In genomic region chr5:9043582-9044267, GRCm38 (mm10) we compare ENCODE assay signal across 15 mouse cellular contexts. TPM values are rescaled to one million over a fixed set of nuclear protein-coding genes. Genes with fewer than 3 reads are reported as not detected.
DNase-seq lines count a peak whose midpoint lies in the region; ATAC-seq lines count a peak whose summit lies in the region.
"Had no signal": no experiment of that assay in that cellular context is flagged by ENCODE, and none has a peak within 500 bp of the region (broad histone marks: within the 10 kb centered on the region; RNA-seq: fewer than 3 reads in every experiment).

No protein-coding gene starts in this region.

- H3K9ac ChIP-seq in hindbrain, embryonic 11.5 days (ENCODE audit: low read depth, low read length): no peak overlapping the region
- H3K9ac ChIP-seq in hindbrain, embryonic 12.5 days: no peak overlapping the region
- H3K9ac ChIP-seq in midbrain, embryonic 11.5 days (ENCODE audit: low read length): no peak overlapping the region
- H3K9ac ChIP-seq in midbrain, embryonic 16.5 days (ENCODE audit: low read depth, low read length): no peak overlapping the region

- H3K9me3 ChIP-seq in hindbrain, embryonic 11.5 days (ENCODE audit: control insufficient read depth, low read length): no peaks in the 10 kb centered on the region
- no peaks in the 10 kb centered on the region for H3K9me3 ChIP-seq in hindbrain, embryonic 12.5 days (replicated peaks)
- no peaks in the 10 kb centered on the region for H3K9me3 ChIP-seq in midbrain, embryonic 11.5 days (ENCODE audit: control insufficient read depth, low read length)
- H3K9me3 ChIP-seq in midbrain, embryonic 16.5 days (replicated peaks; ENCODE audit: control insufficient read depth, low read length, poor library complexity, severe bottlenecking): no peaks in the 10 kb centered on the region

- WGBS in hindbrain, embryonic 11.5 days: 79% methylated on average over 8 of the region's 8 CpGs
- WGBS in hindbrain, embryonic 12.5 days: 71% methylated on average over 8 of the region's 8 CpGs
- 78% methylated on average over 8 of the region's 8 CpGs for WGBS in midbrain, embryonic 11.5 days
- 62% methylated on average over 8 of the region's 8 CpGs for WGBS in midbrain, embryonic 16.5 days

- no peaks in the 10 kb centered on the region for H3K27me3 ChIP-seq in hindbrain, embryonic 11.5 days (ENCODE audit: control insufficient read depth, insufficient read depth, low read length)
- no peaks in the 10 kb centered on the region for H3K27me3 ChIP-seq in hindbrain, embryonic 12.5 days
- H3K27me3 ChIP-seq in midbrain, embryonic 11.5 days (ENCODE audit: control insufficient read depth, insufficient read depth, low read length): no peaks in the 10 kb centered on the region
- H3K27me3 ChIP-seq in midbrain, embryonic 16.5 days (ENCODE audit: control insufficient read depth, insufficient read depth, low read depth, low read length): no peaks in the 10 kb centered on the region

- no peaks in the 10 kb centered on the region for H3K36me3 ChIP-seq in hindbrain, embryonic 11.5 days (ENCODE audit: control insufficient read depth, insufficient read depth, low read length)
- no peaks in the 10 kb centered on the region for H3K36me3 ChIP-seq in hindbrain, embryonic 12.5 days
- H3K36me3 ChIP-seq in midbrain, embryonic 11.5 days (ENCODE audit: control insufficient read depth, insufficient read depth, low read length): no peaks in the 10 kb centered on the region
- H3K36me3 ChIP-seq in midbrain, embryonic 16.5 days (ENCODE audit: control insufficient read depth, insufficient read depth, low read length): no peaks in the 10 kb centered on the region

- H3K4me1 ChIP-seq in hindbrain, embryonic 11.5 days (replicated peaks; ENCODE audit: control insufficient read depth, insufficient read depth, low read length): no peaks in the 10 kb centered on the region; the same call in 1 of the 2 replicates
- peaks cover 4% of the 10 kb centered on the region for H3K4me1 ChIP-seq in hindbrain, embryonic 12.5 days
- H3K4me1 ChIP-seq in midbrain, embryonic 11.5 days (ENCODE audit: control insufficient read depth, insufficient read depth, low read length): 0 out of 2 replicates have a peak, but pooled peaks cover 3% of the 10 kb centered on the region
- 0 out of 2 replicates have a peak, but pooled peaks cover 2% of the 10 kb centered on the region for H3K4me1 ChIP-seq in midbrain, embryonic 16.5 days (ENCODE audit: control insufficient read depth, insufficient read depth, low read length)

- no peak overlapping the region for H3K27ac ChIP-seq in hindbrain, embryonic 11.5 days (ENCODE audit: low read depth, low read length)
- H3K27ac ChIP-seq in hindbrain, embryonic 12.5 days: no peak overlapping the region
- no peak overlapping the region for H3K27ac ChIP-seq in midbrain, embryonic 11.5 days (ENCODE audit: low read depth, low read length)
- no peak overlapping the region for H3K27ac ChIP-seq in midbrain, embryonic 16.5 days (ENCODE audit: low read length)

- H3K4me2 ChIP-seq in hindbrain, embryonic 11.5 days (replicated peaks; ENCODE audit: low read depth, low read length): no peak overlapping the region
- no peak overlapping the region for H3K4me2 ChIP-seq in hindbrain, embryonic 12.5 days (replicated peaks)
- H3K4me2 ChIP-seq in midbrain, embryonic 11.5 days: no peak overlapping the region
- no peak overlapping the region for H3K4me2 ChIP-seq in midbrain, embryonic 16.5 days (ENCODE audit: low read length)

- no peak overlapping the region for H3K4me3 ChIP-seq in hindbrain, embryonic 11.5 days (ENCODE audit: low read depth, low read length)
- no peak overlapping the region for H3K4me3 ChIP-seq in hindbrain, embryonic 12.5 days
- no peak overlapping the region for H3K4me3 ChIP-seq in midbrain, embryonic 11.5 days (ENCODE audit: low read depth, low read length)
- H3K4me3 ChIP-seq in midbrain, embryonic 16.5 days (ENCODE audit: low read depth, low read length): no peak overlapping the region

- DNase-seq in hindbrain, embryonic 11.5 days (ENCODE audit: low spot score): no peak
- peak; percentile 64 for DNase-seq in midbrain, embryonic 11.5 days (ENCODE audit: low spot score, missing footprints)
- peak; percentile 66 for DNase-seq in Muller cell, postnatal 12 days (ENCODE audit: inconsistent ontology term)
- peak; percentile 87 for DNase-seq in retina, embryonic 14.5 days (ENCODE audit: low spot score)
- DNase-seq in thymus, postnatal 0 days (ENCODE audit: low spot score): no peak
- DNase-seq in thymus, adult 18-20 months: no peak
- DNase-seq: adrenal gland, postnatal 10 days; cerebellum, adult 8-10 months; gastrocnemius, postnatal 25 days; kidney, adult 11 months; kidney, postnatal 4 days; lung, adult 2 months; lung, postnatal 4 days had no signal

- peak; percentile 39; the same call in 1 of the 2 replicates for ATAC-seq in hindbrain, embryonic 11.5 days (ENCODE audit: low FRiP score)
- no peak for ATAC-seq in hindbrain, embryonic 12.5 days (ENCODE audit: low FRiP score)
- ATAC-seq in midbrain, embryonic 11.5 days (ENCODE audit: low FRiP score): peak; percentile 39; the same call in 1 of the 2 replicates
- no peak for ATAC-seq in midbrain, embryonic 16.5 days

RNA-seq across cellular contexts. Expression of gene Crot, which starts 46.6 kb away (rescaled TPM):
- polyA plus RNA-seq in hindbrain, embryonic 11.5 days (2014; fragmentation: Nextera tagmentation; extraction: Ambion mirVana): 32.3 and 33.6 TPM in 2 replicates
- polyA plus RNA-seq in hindbrain, embryonic 12.5 days (2016; fragmentation: Nextera tagmentation; extraction: Ambion mirVana): 31.4 and 34.2 TPM in 2 replicates
- polyA plus RNA-seq in midbrain, embryonic 11.5 days (2014; fragmentation: Nextera tagmentation; extraction: Ambion mirVana): 29.1 and 31.7 TPM in 2 replicates
- 15.3 and 18.1 TPM in 2 replicates for polyA plus RNA-seq in midbrain, embryonic 16.5 days (2015; fragmentation: Nextera tagmentation; extraction: Ambion mirVana)
- 41.6 and 43.4 TPM in 2 replicates for polyA plus RNA-seq in thymus, postnatal 0 days (2015; fragmentation: Nextera tagmentation; extraction: Ambion mirVana)

RNA-seq across cellular contexts. Expression of gene Tmem243, which starts 56.7 kb away (rescaled TPM):
- polyA plus RNA-seq in hindbrain, embryonic 11.5 days (2014; fragmentation: Nextera tagmentation; extraction: Ambion mirVana): 21.2 and 23.9 TPM in 2 replicates
- polyA plus RNA-seq in hindbrain, embryonic 12.5 days (2016; fragmentation: Nextera tagmentation; extraction: Ambion mirVana): 18.6 and 22.0 TPM in 2 replicates
- 23.6 and 23.8 TPM in 2 replicates for polyA plus RNA-seq in midbrain, embryonic 11.5 days (2014; fragmentation: Nextera tagmentation; extraction: Ambion mirVana)
- polyA plus RNA-seq in midbrain, embryonic 16.5 days (2015; fragmentation: Nextera tagmentation; extraction: Ambion mirVana): 9.4 and 9.7 TPM in 2 replicates
- polyA plus RNA-seq in thymus, postnatal 0 days (2015; fragmentation: Nextera tagmentation; extraction: Ambion mirVana): 21.3 and 27.5 TPM in 2 replicates

Comparison
In these comparisons a context has a peak if more than half of its experiments do, and no peak if none do; other contexts are left out.
1. ATAC-seq: peak in hindbrain, embryonic 11.5 days (single experiment) and midbrain, embryonic 11.5 days (single experiment); none in hindbrain, embryonic 12.5 days (single experiment) and midbrain, embryonic 16.5 days (single experiment).
2. DNase-seq: peak in midbrain, embryonic 11.5 days (single experiment), Muller cell, postnatal 12 days (single experiment) and retina, embryonic 14.5 days (single experiment); none in hindbrain, embryonic 11.5 days (single experiment), thymus, postnatal 0 days (single experiment) and thymus, adult 18-20 months (0 of 2).